Comparison of ENCODE assay signal across 8 mouse cellular contexts in the genomic region with DNA sequence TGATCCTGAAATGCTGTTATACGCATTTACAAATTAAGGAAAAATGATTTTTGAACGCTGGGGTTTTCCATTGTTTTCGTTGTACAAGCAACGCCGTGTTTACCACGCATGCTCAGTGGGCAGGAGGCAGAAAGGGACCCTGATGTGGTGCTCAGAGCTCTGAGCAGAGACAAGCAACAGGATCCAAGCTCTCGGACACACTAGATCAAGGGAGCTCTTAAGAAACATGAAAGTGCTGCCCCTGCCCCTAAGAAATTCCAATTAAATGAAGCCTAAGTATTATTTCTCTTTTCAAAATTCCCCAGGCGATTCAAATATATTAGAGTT. TPM values are rescaled to one million over a fixed set of nuclear protein-coding genes. Genes with fewer than 3 reads are reported as not detected.
A peak's percentile ranks its signal among the peaks of the same experiment; 100 is the strongest.
DNase-seq lines count a peak whose midpoint lies in the region; ATAC-seq and TF ChIP-seq lines count a peak whose summit lies in the region.

No protein-coding gene starts in this region.

- H3K4me1 ChIP-seq in embryonic facial prominence, embryonic 15.5 days, result 0 out of 2 replicates have a peak, but pooled peaks cover 5% of the 10 kb centered on the region
- no peaks in the 10 kb centered on the region for H3K4me1 ChIP-seq in intestine, embryonic 16.5 days (ENCODE audit: control insufficient read depth, insufficient read depth, low read length)
- no peaks in the 10 kb centered on the region for H3K4me1 ChIP-seq in neural tube, embryonic 13.5 days (replicated peaks)

- no peaks in the 10 kb centered on the region for H3K9me3 ChIP-seq in embryonic facial prominence, embryonic 15.5 days (replicated peaks)
- H3K9me3 ChIP-seq in intestine, embryonic 16.5 days (ENCODE audit: control insufficient read depth, low read length), result no peaks in the 10 kb centered on the region
- H3K9me3 ChIP-seq in neural tube, embryonic 13.5 days, result no peaks in the 10 kb centered on the region

- TF ChIP-seq CTCF in layer of hippocampus, adult 2 months (conservative IDR thresholded peaks at IDR 0.05), result no peak

- WGBS in embryonic facial prominence, embryonic 15.5 days, result 24% methylated on average over 8 of the region's 8 CpGs
- 27% methylated on average over 8 of the region's 8 CpGs for WGBS in intestine, embryonic 16.5 days
- WGBS in neural tube, embryonic 13.5 days, result 28% methylated on average over 8 of the region's 8 CpGs

- H3K4me2 ChIP-seq in embryonic facial prominence, embryonic 15.5 days (replicated peaks), result peak overlapping the region; percentile 46
- H3K4me2 ChIP-seq in intestine, embryonic 16.5 days (ENCODE audit: low read depth, low read length), result peak overlapping the region; percentile 43
- peak overlapping the region; percentile 47 for H3K4me2 ChIP-seq in neural tube, embryonic 13.5 days

- no peaks in the 10 kb centered on the region for H3K27me3 ChIP-seq in embryonic facial prominence, embryonic 15.5 days
- H3K27me3 ChIP-seq in intestine, embryonic 16.5 days (replicated peaks; ENCODE audit: control insufficient read depth, insufficient read depth, low read length), result no peaks in the 10 kb centered on the region
- no peaks in the 10 kb centered on the region for H3K27me3 ChIP-seq in neural tube, embryonic 13.5 days

- no peak overlapping the region for H3K9ac ChIP-seq in embryonic facial prominence, embryonic 15.5 days
- no peak overlapping the region for H3K9ac ChIP-seq in intestine, embryonic 16.5 days (ENCODE audit: low read depth, low read length)
- H3K9ac ChIP-seq in neural tube, embryonic 13.5 days, result no peak overlapping the region

- no peak for DNase-seq in layer of hippocampus, adult 2 months (ENCODE audit: low spot score in 2 of 2)
- DNase-seq in layer of hippocampus, adult 9-10 months (ENCODE audit: low spot score), result no peak
- no peak for DNase-seq in T-cell, adult 2 months (ENCODE audit: low spot score)
- DNase-seq in adrenal gland, postnatal 10 days, result no peak

- no peaks in the 10 kb centered on the region for H3K36me3 ChIP-seq in embryonic facial prominence, embryonic 15.5 days
- no peaks in the 10 kb centered on the region for H3K36me3 ChIP-seq in intestine, embryonic 16.5 days (ENCODE audit: control insufficient read depth, insufficient read depth, low read length)
- no peaks in the 10 kb centered on the region for H3K36me3 ChIP-seq in neural tube, embryonic 13.5 days

- peak overlapping the region; percentile 52 for H3K4me3 ChIP-seq in layer of hippocampus, adult 2 months
- peak overlapping the region; percentile 33 for H3K4me3 ChIP-seq in embryonic facial prominence, embryonic 15.5 days (replicated peaks)
- peak overlapping the region; percentile 37 for H3K4me3 ChIP-seq in intestine, embryonic 16.5 days (ENCODE audit: low read length)
- peak overlapping the region; percentile 27 for H3K4me3 ChIP-seq in neural tube, embryonic 13.5 days

- no peak overlapping the region for H3K27ac ChIP-seq in layer of hippocampus, adult 2 months
- no peak overlapping the region for H3K27ac ChIP-seq in embryonic facial prominence, embryonic 15.5 days (replicated peaks)
- no peak overlapping the region for H3K27ac ChIP-seq in intestine, embryonic 16.5 days (ENCODE audit: low read length)
- no peak overlapping the region for H3K27ac ChIP-seq in neural tube, embryonic 13.5 days (replicated peaks)

- no peak for ATAC-seq in embryonic facial prominence, embryonic 15.5 days (ENCODE audit: insufficient number of reproducible peaks, low FRiP score, low TSS enrichment, low read depth)
- no peak for ATAC-seq in intestine, embryonic 16.5 days
- ATAC-seq in neural tube, embryonic 13.5 days (ENCODE audit: low read depth), result peak; percentile 69; the same call in 1 of the 2 replicates
- ATAC-seq in activated CD4-positive, CD25-positive, alpha-beta regulatory T cell, adult 4 months, result no peak

RNA-seq across cellular contexts. Expression of a gene that starts 28.5 kb away (rescaled TPM):
- total RNA-seq in layer of hippocampus, adult 2 months (2021), result under 1 TPM; 0.44 to 0.66 TPM
- 7.4 and 11.3 TPM in 2 replicates for polyA plus RNA-seq in embryonic facial prominence, embryonic 15.5 days (2015; fragmentation: Nextera tagmentation; extraction: Ambion mirVana)
- polyA plus RNA-seq in intestine, embryonic 16.5 days (2015; fragmentation: Nextera tagmentation; extraction: Ambion mirVana), result 4.4 and 5.2 TPM in 2 replicates
- 0.87 and 1.1 TPM in 2 replicates for polyA plus RNA-seq in neural tube, embryonic 13.5 days (2015; fragmentation: Nextera tagmentation; extraction: Ambion mirVana)
- 10 to 100 TPM in 1 of 2 experiments, 1 to 10 TPM in 1; 8.7 to 12.6 TPM for polyA plus RNA-seq in activated CD4-positive, CD25-positive, alpha-beta regulatory T cell, adult 4 months (2017; shearing (Covaris generic))
- 1 to 10 TPM; 2.3 to 2.4 TPM for total RNA-seq in adrenal gland, postnatal 10 days (2021)
